Mouse (Mus musculus) large intestine, adult 2 months (tissue): ENCODE data around the gene Aldh3a1. TPM values are rescaled to one million over a fixed set of nuclear protein-coding genes. Genes with fewer than 3 reads are reported as not detected.
A peak's percentile ranks its signal among the peaks of the same experiment; 100 is the strongest.
"Not testable (repeated sequence)": the region's sequence is repeated elsewhere in the genome, so short reads cannot be mapped to it uniquely, and the experiment has no call there.

Experiments used
- DNase-seq: peaks from one replicate; pipeline ENCODE4 v3.0.0-alpha.2; 2012; ENCODE audit warnings: low read depth, low spot score
- WGBS: fragments of 180-500 bp; shearing (Covaris S2); methylation state at CpG from one replicate; pipeline ENCODE4 v1.1.7; 2018; 5-methylcytosine and 5-hydroxymethylcytosine counted together
- polyA plus RNA-seq: library from polyadenylated mRNA; depleted of rRNA; stranded (reverse); fragments of >200 nt; gene quantifications from 2 replicates; pipeline ENCODE4 v1.2.3, GENCODE M21; 2012; rRNA removed

Aldh3a1 gene
- polyA plus RNA-seq = 0.18 and 0.40 TPM in 2 replicates

- no peak for DNase-seq
- 74% methylated on average over 10 of the region's 10 CpGs for WGBS
Observed at GRCm38 (mm10) chr11:61207487-61208246, at the start of gene Aldh3a1. TSS of gene Aldh3a1 (plus strand) at chr11:61207537.

DNA sequence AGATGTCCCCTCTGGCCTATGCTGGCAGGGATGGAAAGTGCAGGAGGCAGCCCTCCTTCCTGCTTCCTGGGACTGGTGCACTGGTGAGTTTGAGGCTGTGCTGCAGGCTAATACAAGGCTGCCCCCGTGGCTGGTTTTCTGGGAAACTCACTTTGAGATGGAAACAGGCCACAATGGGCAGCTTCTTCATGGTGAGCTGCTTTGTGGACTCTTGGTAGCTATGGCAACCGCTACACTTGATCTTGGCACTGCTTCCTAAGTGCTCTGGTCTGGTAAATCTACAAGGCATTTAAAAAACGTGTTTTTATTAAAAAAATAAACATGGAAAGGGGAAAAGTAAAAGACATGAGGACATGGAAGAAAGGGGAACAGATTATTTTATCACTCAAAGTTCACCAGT is 49.2 kb upstream of the Aldh3a1 start:
- DNase-seq = no peak
- 68% methylated on average over 3 of the region's 3 CpGs for WGBS

DNA sequence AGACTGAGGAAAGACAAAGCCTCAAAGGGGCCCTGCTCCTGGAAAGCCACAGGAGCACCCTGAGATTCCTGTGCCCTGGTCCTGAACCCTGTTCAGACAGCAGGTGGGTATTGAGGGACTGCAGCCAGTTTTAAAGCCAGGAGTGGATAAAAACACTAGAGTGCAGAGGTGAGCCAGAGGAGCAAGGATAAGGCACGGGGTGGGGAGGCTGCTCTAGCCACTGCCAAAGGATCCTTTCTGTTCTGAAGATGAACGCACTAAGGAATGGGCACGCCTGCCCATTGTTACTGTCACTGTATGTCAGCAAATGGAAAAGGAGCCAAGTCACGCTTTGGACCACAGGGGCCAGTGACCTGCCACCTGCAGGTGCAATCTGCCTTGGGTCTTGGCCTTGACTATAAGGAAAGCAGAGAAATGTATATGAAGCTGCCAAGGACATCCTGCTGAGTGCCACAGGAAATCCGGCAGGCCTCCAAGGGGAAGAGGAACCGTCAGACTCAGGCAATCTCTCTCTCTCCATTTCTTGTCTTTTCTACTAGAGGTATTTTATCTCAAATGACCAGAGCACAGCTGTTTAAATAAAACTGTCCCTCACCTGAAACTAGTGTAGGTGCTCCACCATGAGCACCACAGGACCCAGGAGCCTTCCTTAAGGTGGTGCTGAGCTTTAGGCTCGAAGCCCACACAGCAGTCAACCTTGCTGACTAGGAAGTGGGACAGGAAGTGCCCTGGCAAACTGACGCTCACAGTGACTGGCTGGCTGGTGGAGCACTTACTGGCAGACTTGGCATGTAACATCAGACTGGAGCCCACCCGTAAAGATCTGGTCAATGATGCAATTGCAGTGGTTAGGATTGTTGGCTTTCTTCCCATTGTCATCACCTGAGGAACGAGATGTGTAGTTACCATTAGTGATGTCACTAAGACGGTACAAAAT is 47.3 kb upstream of the Aldh3a1 start:
- DNase-seq = no peak
- 67% methylated on average over 11 of the region's 11 CpGs for WGBS

DNA sequence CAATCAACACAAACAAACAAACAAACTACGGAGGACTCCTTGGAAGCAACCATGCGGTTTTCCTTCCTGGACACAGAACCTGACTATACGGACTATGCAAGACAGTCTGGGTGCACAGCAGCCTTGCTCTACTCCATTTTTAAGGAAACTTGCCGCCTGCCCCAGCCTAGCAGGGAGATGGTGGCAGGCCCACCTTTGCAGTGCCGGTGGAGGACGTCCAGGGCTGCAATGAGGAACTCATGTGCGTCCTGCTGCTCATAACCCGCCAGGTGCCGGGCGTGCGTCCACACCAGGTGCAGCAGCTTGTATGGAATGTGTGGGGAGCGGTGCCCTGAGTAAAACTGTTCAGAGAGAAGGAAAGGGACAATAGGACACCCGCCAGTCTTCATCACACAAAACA is 46.2 kb upstream of the Aldh3a1 start:
- no peak for DNase-seq
- WGBS = 79% methylated on average over 13 of the region's 13 CpGs

DNA sequence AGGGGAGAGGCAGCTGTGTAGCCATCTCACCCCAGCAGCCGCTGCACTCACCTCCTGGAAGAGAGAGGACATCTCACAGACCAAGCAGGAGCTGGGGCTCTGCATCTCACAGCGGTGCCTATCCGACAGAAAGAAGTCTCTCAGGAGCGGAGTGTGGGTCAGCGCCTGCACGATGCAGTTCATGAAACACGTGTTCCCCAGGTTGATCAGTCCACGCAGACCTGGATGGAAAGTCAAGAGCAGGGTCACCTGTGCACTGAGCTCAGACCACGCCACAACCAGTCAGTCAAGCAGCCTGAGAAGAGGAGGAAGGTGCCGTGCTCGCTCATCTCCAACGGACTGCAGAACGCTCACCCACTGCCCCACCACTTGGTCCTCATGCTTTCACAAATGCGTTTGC is 44.6 kb upstream of the Aldh3a1 start:
- 95% methylated on average over 14 of the region's 14 CpGs for WGBS
- no peak for DNase-seq

- WGBS = 92% methylated on average over 3 of the region's 3 CpGs
Observed at GRCm38 (mm10) chr11:61163341-61163740, 44.0 kb upstream of the Aldh3a1 start.

DNA sequence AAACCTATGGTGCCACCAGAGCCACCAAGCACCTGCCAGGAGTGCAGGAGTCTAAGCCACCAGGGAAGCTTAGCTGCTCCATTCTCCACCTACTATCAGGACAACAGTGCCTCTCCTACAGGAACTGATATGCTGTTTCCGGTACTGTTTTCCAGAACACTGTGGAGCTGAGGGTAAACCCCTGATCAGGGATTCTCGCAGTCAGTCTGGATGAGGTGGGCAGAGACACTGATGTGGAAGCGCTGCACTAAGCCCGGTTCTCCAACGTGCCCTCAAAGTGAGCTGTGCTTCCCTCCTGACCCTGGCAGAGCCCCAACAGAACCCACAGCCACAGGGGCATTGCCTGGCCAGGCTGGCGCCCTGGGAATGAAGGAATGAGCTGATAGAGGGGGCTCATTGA is 43.0 kb upstream of the Aldh3a1 start:
- WGBS = 92% methylated on average over 6 of the region's 6 CpGs
- no peak for DNase-seq

More at GRCm38 (mm10) chr11:61163341-61163740, 44.0 kb upstream of the Aldh3a1 start:
- no peak for DNase-seq

GRCm38 (mm10) chr11:61164881-61165280 is 42.5 kb upstream of the Aldh3a1 start:
- no peak for DNase-seq
- WGBS = 89% methylated on average over 10 of the region's 10 CpGs

DNA sequence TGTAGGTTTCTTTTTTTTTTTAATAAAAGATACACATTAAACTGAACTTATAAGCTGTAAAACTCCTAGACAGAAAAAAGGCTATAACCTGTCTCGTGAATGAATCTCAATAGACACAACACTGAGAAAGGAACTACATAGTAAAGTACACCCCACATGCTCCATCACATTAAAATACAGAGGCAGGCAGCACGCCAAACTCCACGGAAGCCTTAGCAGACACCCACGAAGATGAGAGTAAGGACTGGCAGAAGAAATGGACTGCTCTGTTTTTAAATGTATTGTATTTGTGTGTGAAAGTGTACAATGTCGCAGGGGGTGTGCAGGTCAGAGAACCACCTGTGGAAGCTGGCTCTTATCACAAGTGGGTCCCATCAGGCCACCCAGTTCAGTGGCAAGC is 37.2 kb upstream of the Aldh3a1 start:
- WGBS = 63% methylated on average over 5 of the region's 5 CpGs

DNA sequence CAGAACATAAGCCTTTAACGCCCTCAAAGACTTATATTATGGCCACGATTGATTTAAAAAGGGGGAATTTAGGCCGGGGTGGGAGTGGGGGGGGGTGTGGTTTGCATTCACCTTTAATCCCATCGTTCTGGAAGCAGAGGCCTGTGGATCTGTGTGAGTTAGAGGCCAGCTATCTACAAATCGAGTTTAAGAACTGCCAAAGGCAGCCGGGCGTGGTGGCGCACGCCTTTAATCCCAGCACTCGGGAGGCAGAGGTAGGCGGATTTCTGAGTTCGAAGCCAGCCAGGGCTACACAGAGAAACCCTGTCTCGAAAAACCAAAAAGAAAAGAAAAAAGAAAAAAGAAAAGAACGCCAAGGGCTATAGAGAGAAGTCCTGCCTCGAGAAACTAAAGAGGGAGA is 33.9 kb upstream of the Aldh3a1 start:
- not testable (repeated sequence) for DNase-seq
- 28% methylated on average over 15 of the region's 15 CpGs for WGBS

More for the DNA sequence above, 37.2 kb upstream of the Aldh3a1 start:
- no peak for DNase-seq

DNA sequence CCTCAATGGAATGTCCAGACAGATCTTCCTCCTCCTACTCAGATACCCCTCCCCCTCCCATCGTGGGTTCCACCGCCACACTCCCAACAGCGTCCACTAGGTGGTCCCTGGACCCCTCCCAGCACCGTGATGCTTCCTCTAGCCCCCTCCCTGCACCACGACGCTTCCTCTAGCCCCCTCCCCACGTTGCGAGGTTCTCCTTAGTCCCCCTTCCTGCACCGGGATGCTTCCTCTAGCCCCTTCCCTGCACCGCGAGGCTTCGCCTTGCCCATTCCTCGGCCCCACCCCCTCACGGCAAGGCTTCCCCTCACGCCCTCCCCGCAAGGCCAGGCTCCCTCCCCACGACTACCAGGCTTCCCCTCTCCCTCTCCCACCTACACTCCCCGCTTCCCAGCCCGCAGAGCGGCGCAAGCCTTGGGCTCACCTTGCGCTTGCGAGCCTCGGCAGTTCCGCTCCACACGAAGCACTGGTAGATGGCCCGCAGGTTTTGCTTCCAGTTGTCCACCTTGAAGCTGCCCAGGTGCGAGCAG is 33.0 kb upstream of the Aldh3a1 start:
- no peak for DNase-seq
- WGBS = under 1% methylated on average over 28 of the region's 28 CpGs

DNA sequence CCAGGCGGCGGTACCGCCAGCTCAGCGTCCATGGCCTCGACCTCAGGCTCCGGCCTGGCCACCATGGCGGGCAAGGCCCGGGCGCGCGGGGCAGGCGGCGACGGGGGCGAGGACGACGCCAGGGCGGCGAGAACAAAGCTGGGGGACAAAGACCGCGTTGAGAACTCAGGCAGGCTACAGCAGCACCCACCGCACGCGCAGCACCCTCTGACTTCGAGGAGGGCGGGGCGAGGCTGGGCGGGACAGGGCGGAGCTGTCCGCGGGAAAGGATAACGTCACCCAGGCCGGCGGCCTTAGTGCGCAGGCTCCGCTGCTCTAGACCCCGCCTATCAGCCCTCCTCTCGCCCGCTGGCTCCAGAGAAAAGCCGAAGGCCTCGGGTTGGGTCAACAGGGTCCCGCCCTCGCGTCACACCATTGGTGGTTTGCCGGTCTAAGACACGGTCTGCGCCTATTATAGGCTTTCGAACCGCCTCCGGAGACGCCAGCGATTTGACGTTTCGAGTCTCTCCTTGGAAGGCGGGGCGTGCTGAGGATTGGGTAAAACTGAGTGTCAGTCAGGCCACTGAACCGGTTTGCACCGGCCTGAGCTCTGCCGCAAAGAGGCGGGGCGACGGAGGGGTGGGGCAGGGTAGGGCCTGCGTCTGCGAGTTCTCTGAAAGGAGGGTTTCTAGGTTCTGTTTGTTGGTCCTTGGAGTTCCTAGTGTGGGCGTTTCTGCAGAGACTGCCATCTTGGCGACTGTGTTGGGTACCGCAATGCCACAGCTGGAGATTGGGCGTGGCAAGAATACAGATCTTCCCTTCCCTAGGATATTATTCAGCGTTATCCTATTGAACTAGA is 32.3 kb upstream of the Aldh3a1 start, which contains the start of gene Usp22:
TSS of gene Usp22 (minus strand) at position 235 of the 838 bp plus-strand sequence.
- under 1% methylated on average over 69 of the region's 69 CpGs for WGBS
- DNase-seq = peak; percentile 98

DNA sequence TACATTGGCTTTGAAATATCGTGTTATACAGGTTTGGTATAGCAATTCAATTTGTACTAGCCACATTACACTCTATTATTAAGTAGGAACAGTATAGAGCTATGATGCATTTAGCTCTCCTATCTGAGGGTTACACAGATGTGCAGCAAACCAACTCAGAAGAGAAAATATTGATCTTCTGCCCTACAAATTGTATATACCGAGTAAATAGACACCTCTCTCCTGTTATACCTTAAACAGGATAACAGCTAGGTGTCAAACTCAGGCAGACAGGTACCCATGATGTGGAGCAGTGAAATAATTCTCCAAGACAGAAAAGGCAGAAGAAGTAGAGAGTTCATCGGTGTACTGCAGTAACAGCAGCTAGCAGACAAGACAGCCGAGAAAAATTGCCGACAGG is 31.6 kb upstream of the Aldh3a1 start:
- WGBS = 76% methylated on average over 5 of the region's 5 CpGs
- DNase-seq = no peak

GRCm38 (mm10) chr11:61176321-61176720 is 31.0 kb upstream of the Aldh3a1 start:
- WGBS = 50% methylated on average over 1 of the region's 1 CpGs
- no peak for DNase-seq

DNA sequence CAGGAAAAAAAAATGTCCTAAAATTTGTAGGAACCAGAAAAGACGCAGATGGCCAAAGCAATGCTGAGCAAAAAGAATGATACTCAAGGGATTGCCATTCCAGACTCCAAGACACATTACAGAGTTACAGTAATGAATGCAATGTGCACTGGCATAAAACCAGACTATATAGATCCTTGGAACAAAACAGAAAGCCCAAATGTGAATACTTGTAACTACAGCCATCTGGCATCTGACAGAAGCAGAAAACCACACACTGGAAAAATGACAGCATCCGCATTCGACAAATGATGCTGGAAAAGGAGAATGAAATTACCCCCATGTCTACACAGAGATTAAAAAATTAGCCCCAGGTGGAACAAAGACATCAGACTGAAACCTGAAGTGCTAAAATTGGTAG is 27.0 kb upstream of the Aldh3a1 start:
- DNase-seq = no peak
- WGBS = 92% methylated on average over 3 of the region's 3 CpGs

GRCm38 (mm10) chr11:61181624-61182023 is 25.7 kb upstream of the Aldh3a1 start:
- no peak for DNase-seq

- WGBS = 58% methylated on average over 1 of the region's 1 CpGs
- DNase-seq = no peak
Observed at GRCm38 (mm10) chr11:61183820-61184219, 23.5 kb upstream of the Aldh3a1 start.

GRCm38 (mm10) chr11:61190776-61191175 is 16.6 kb upstream of the Aldh3a1 start:
- DNase-seq = no peak
- WGBS = 61% methylated on average over 2 of the region's 2 CpGs

- DNase-seq = not testable (repeated sequence)
- 76% methylated on average over 7 of the region's 10 CpGs for WGBS
Observed at GRCm38 (mm10) chr11:61192123-61192522, 15.2 kb upstream of the Aldh3a1 start.
